23 mouse cellular contexts compared by ENCODE assay signal in genomic region chr2:152112970-152113369, GRCm38 (mm10). TPM values are rescaled to one million over a fixed set of nuclear protein-coding genes. Genes with fewer than 3 reads are reported as not detected.
A peak's percentile ranks its signal among the peaks of the same experiment; 100 is the strongest.
DNase-seq lines count a peak whose midpoint lies in the region; ATAC-seq and TF ChIP-seq lines count a peak whose summit lies in the region.
"Had no signal": no experiment of that assay in that cellular context is flagged by ENCODE, and none has a peak within 500 bp of the region (broad histone marks: within the 10 kb centered on the region; RNA-seq: fewer than 3 reads in every experiment).

No protein-coding gene starts in this region.

- ATAC-seq in frontal cortex, adult (ENCODE audit: low TSS enrichment), result peak; percentile 52
- ATAC-seq in megakaryocyte, adult 5-6 weeks (ENCODE audit: poor library complexity, severe bottlenecking), result no peak
- ATAC-seq in erythroblast, adult 5-6 weeks (replicated peaks; ENCODE audit: low FRiP score, poor library complexity, severe bottlenecking), result no peak
- ATAC-seq: activated CD4-positive, CD25-positive, alpha-beta regulatory T cell, adult 4 months had no signal

- H3K4me1 ChIP-seq in megakaryocyte, embryonic 14.5 days, result peaks cover 72% of the 10 kb centered on the region
- peaks cover 5 to 25% of the 10 kb centered on the region in 2 experiments for H3K4me1 ChIP-seq in ES-E14 (ENCODE audit: control insufficient read depth in 2 of 2, insufficient read depth in 2 of 2, low read length in 2 of 2, poor library complexity in 1 of 2)

- H3K9me3 ChIP-seq in megakaryocyte, embryonic 14.5 days, result no peaks in the 10 kb centered on the region
- H3K9me3 ChIP-seq in ES-E14 (ENCODE audit: control insufficient read depth, insufficient read depth, low read depth, low read length), result no peaks in the 10 kb centered on the region
- H3K9me3 ChIP-seq: limb, embryonic 13.5 days; liver, embryonic 13.5 days had no signal

- no peak overlapping the region for H3K27ac ChIP-seq in ES-E14 (ENCODE audit: insufficient read depth, low read depth, low read length, poor library complexity, severe bottlenecking)
- H3K27ac ChIP-seq: kidney, postnatal 0 days; limb, embryonic 13.5 days; liver, embryonic 13.5 days had no signal

- in situ Hi-C loops in ES-E14 (cut with MboI; ENCODE audit: low sequenced_read_pairs in 2 of 2, unreplicated experiment in 2 of 2), result no loop called here

- H3K27me3 ChIP-seq in megakaryocyte, embryonic 14.5 days (replicated peaks), result peaks cover 26% of the 10 kb centered on the region

- H3K9ac ChIP-seq in ES-E14 (ENCODE audit: insufficient read depth, low read depth, low read length, poor library complexity, severe bottlenecking), result peak overlapping the region; percentile 42; the same call in 1 of the 2 replicates
- H3K9ac ChIP-seq: limb, embryonic 13.5 days; liver, embryonic 13.5 days; lung, embryonic 14.5 days had no signal

- H3K4me3 ChIP-seq in megakaryocyte, embryonic 14.5 days (replicated peaks), result peak overlapping the region; percentile 75
- H3K4me3 ChIP-seq in ES-E14 (ENCODE audit: insufficient read depth in 1 of 2, low read depth in 1 of 2, low read length in 2 of 2, poor library complexity in 1 of 2, severe bottlenecking in 1 of 2), result no peak overlapping the region
- H3K4me3 ChIP-seq: limb, embryonic 13.5 days; liver, embryonic 13.5 days; myocyte had no signal

- peaks cover 44% of the 10 kb centered on the region for H3K36me3 ChIP-seq in megakaryocyte, embryonic 14.5 days (replicated peaks; ENCODE audit: low read length)
- H3K36me3 ChIP-seq in ES-E14 (ENCODE audit: control insufficient read depth, insufficient read depth, low read length, poor library complexity, severe bottlenecking), result peaks cover 15% of the 10 kb centered on the region

- no peak for DNase-seq in frontal cortex, postnatal 10 days (ENCODE audit: low spot score in 2 of 2)
- DNase-seq in ES-E14 (ENCODE audit: low read depth, low spot score), result no peak
- DNase-seq in MEL-GATA-1-ER (ENCODE audit: extremely low read depth, low read depth), result peak; percentile 62
- DNase-seq in thymus, adult 18-20 months, result no peak
- DNase-seq: adrenal gland, postnatal 14 days; cerebellum, adult 18-20 months; gastrocnemius, postnatal 36 days; kidney, adult 18-20 months; liver, embryonic 13.5 days; lung, embryonic 14.5 days; lung, postnatal 36 days; retina, postnatal 1 day; thymus, adult 2 months had no signal

TF ChIP-seq in ES-E14, 5 proteins besides CTCF, POLR2A, EP300 and RAD21:
- TF ChIP-seq HCFC1 (IDR thresholded peaks at IDR 0.05; ENCODE audit: borderline replicate concordance, insufficient read depth, low read length), result no peak
- TF ChIP-seq ZC3H11A (IDR thresholded peaks at IDR 0.05; ENCODE audit: borderline replicate concordance, low read depth, low read length), result no peak
- no peak for TF ChIP-seq CHD2 (IDR thresholded peaks at IDR 0.05; ENCODE audit: low read depth, low read length)
- TF ChIP-seq MAFK (IDR thresholded peaks at IDR 0.05; ENCODE audit: insufficient read depth, low read depth, low read length), result no peak
- no peak for TF ChIP-seq ZNF384 (IDR thresholded peaks at IDR 0.05; ENCODE audit: low read depth, low read length)

RNA-seq across cellular contexts. Expression of gene Srxn1, which starts 7.7 kb away (rescaled TPM):
- 30.6 and 45.4 TPM in 2 replicates for polyA plus RNA-seq in megakaryocyte, embryonic 14.5 days (2012; ENCODE audit: insufficient read depth, low replicate concordance)
- total RNA-seq in megakaryocyte, adult 5-6 weeks (2015), result 0.96 and 1.9 TPM in 2 replicates
- 2.0 and 2.5 TPM in 2 replicates for total RNA-seq in megakaryocyte, adult 5-6 weeks (2017)
- 16.0 and 18.3 TPM in 2 replicates for total RNA-seq in ES-E14 (2012; rRNA removed)
- 3.5 and 6.7 TPM in 2 replicates for total RNA-seq in erythroblast, adult 5-6 weeks (2015; ENCODE audit: low replicate concordance)
- total RNA-seq in erythroblast, adult 5-6 weeks (2017; ENCODE audit: low replicate concordance), result 8.4 and 9.5 TPM in 2 replicates

RNA-seq across cellular contexts. Expression of gene Tcf15, which starts 30.4 kb away (rescaled TPM):
- polyA plus RNA-seq in megakaryocyte, embryonic 14.5 days (2012; ENCODE audit: insufficient read depth, low replicate concordance), result 1.2 TPM in 1 of 2 replicates, not detected in the other
- not detected in 2 replicates for total RNA-seq in megakaryocyte, adult 5-6 weeks (2015)
- not detected in 2 replicates for total RNA-seq in megakaryocyte, adult 5-6 weeks (2017)
- 22.4 and 54.6 TPM in 2 replicates for total RNA-seq in ES-E14 (2012; rRNA removed)
- total RNA-seq in erythroblast, adult 5-6 weeks (2015; ENCODE audit: low replicate concordance), result not detected in 2 replicates
- not detected in 2 replicates for total RNA-seq in erythroblast, adult 5-6 weeks (2017; ENCODE audit: low replicate concordance)
- polyA plus RNA-seq: activated CD4-positive, CD25-positive, alpha-beta regulatory T cell, adult 4 months; C2C12; myocyte had no signal

RNA-seq across cellular contexts. Expression of gene Scrt2, which starts 31.6 kb away (rescaled TPM):
- polyA plus RNA-seq in megakaryocyte, embryonic 14.5 days (2012; ENCODE audit: insufficient read depth, low replicate concordance), result not detected in 2 replicates
- total RNA-seq in megakaryocyte, adult 5-6 weeks (2015), result not detected in 2 replicates
- not detected in 2 replicates for total RNA-seq in megakaryocyte, adult 5-6 weeks (2017)
- total RNA-seq in ES-E14 (2012; rRNA removed), result 0.04 and 0.37 TPM in 2 replicates
- total RNA-seq in erythroblast, adult 5-6 weeks (2015; ENCODE audit: low replicate concordance), result not detected in 2 replicates
- total RNA-seq in erythroblast, adult 5-6 weeks (2017; ENCODE audit: low replicate concordance), result not detected in 2 replicates
- total RNA-seq: gastrocnemius, postnatal 36 days had no signal
- polyA plus RNA-seq: activated CD4-positive, CD25-positive, alpha-beta regulatory T cell, adult 4 months; C2C12; heart, embryonic 16.5 days; kidney, postnatal 0 days; limb, embryonic 13.5 days; liver, embryonic 13.5 days; lung, embryonic 14.5 days; myocyte had no signal

Comparison
In these comparisons a context has a peak if more than half of its experiments do, and no peak if none do; other contexts are left out.
1. RNA of gene Tcf15, which starts 30.4 kb away (total RNA-seq): 22.4 to 54.6 TPM in ES-E14; not detected in megakaryocyte, adult 5-6 weeks and not detected in erythroblast, adult 5-6 weeks; every median in the first group is over 10 times any median in the second.